Mouse (Mus musculus) layer of hippocampus, adult 8-10 months (tissue): Measurements from ENCODE around the gene A730071L15Rik. TPM values are rescaled to one million over a fixed set of nuclear protein-coding genes. Genes with fewer than 3 reads are reported as not detected.

Experiments used
- DNase-seq, 2 experiments: peaks; one replicate each; pipeline ENCODE4 v3.0.0; 2022; ENCODE audit warnings: low spot score in 2 of 2
- total RNA-seq, 4 experiments: library from RNA; stranded (reverse); gene quantifications; 2 replicates each; pipeline ENCODE4 v1.2.4; 2022

The A730071L15Rik gene
- under 1 TPM; 0.27 to 0.39 (median 0.29) TPM for total RNA-seq

DNA sequence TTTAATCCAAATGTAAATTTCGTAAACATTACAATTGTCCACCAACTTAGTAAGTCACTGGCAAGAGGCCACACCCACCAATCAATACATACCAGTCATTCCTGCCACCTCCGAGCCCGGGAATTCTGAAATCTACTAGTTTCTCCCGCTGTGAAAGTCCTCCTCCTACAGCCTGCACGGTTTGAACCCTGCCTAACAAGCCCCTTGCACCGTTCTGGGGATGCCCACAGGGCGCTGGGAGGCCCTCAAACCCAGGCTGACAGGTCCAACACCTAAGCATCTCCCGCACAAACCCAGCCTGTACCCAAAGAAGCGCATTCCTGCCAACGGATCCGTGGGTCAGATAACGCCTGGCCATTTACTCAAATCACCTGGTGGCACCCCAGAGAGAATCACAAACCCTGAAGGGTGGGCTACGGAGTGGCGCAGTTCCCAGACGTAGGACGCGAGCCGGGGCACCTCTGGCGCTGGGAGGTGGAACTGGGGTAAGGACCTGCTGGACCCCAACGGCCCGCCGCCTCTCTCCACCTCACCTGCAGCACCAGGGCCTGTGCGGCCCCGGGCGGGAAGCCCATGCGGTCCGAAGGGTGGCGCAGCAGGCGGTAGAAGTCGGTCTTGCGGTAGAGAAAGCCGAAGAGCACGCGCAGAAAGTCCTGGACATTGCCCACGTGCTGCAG, at the start of gene A730071L15Rik:
Gene A730071L15Rik (plus strand): TSS at position 620 of the 677 bp plus-strand sequence.
- no peak for DNase-seq

- DNase-seq, result no peak
These were observed 47.0 kb upstream of the A730071L15Rik start for GRCm38 (mm10) chr11:6152864-6153263.

DNA sequence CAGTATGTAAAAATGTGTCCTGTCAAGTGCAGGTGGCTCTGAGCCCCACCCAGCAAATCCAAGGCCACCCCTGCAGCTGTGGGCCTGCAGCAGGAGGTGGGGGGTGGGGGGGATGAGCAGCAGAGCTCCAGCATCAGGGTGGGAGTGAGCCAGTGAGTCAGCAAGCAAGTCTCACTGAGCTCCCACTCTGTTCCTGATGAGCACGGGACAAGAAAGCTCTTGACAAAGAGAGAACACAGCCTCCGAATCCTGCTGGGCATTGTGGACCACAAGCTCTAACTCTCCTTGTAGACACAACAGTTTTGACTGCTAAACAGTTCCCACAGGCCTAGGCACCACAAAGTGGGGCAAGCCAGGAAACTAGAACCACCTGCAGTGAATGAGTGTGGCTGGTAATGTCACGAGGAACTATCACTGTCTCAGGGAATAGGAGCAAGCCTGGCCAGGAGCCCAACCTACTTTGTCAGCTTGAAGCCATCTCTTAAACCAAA, 45.6 kb upstream of the A730071L15Rik start:
- no peak for DNase-seq

DNA sequence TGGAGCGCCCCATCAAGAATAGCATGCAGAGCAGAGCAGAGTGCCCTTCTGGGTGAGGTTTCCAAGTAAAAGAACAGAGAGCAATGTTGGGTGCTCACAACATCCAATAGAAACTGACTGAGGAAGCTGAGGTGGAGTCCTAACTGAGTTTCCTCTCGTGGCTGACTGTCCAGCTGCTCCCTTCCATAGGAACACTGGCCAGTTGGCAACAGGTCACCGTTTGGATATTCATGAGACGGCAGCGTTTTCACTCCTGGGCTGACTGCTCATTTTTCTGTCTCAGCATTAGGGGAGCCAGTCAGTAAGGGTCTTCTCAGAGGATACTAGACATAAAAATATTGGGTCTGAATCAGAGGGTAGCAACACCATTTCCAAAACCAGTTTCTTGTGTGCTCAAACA, 43.2 kb upstream of the A730071L15Rik start:
- DNase-seq, result no peak

DNA sequence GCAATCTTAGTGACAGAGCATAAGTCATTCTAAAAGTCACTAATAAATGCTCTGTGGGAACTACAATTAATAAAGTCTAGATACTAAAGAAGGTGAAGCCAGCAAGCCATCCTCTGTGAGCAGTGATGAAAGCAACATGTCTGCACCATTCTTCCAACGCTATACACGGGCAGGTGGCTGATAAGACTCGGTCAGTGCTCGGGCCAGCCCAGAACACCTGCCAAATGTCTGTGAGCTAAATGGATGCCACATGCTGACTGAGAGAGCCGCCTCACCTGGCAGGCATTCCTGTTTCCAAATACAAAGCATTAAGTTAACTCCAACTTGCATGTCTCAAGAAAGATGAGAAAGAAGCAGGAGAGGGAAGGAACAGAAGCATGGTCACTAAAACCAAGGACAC, 42.7 kb upstream of the A730071L15Rik start:
- no peak for DNase-seq

DNA sequence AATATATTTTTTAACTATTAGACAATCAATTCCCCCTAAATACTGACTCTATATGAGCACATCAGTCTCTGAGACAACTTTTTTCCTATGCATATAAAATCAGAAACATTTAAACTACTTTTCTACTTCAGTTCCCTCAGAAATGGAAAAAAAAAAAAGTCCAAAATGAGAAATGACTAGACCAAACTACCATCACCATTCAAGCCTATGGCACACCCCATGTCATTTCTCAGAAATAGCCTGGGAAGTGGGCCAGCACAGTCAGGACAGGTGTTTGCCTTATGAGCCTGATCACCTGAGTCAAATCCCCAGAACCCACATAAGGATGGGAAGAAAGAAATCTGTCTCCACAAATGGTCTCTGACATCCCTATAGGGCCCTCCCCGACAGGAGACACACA, 41.3 kb upstream of the A730071L15Rik start:
- DNase-seq, result no peak

DNA sequence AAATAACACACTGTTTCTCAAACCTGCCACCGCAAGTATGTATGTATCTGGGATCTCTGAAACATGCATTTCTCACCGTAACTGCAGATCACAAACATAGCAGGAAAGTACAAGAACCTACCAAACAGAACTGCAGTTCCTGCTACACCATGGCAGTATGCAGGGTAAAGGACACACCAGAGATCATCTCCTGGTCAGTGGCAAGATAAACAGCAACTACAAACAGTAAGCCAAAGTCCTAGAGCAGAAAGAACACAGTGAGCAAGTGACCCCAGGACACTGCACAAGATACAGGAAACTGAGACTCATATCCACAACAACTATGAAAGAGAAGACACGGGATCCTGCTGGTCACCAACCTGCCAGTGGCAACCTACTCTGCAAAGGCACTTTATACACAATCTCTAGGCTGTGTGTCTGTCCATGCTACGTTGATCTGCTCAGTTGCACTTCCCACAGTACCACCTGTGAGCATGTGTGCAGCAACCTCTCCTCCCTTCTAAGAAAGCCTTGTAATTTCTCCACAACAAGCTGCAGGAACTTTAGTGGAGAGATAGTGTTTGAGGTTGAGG, 40.0 kb upstream of the A730071L15Rik start:
- DNase-seq, result no peak

- no peak for DNase-seq
These were observed 39.1 kb upstream of the A730071L15Rik start for GRCm38 (mm10) chr11:6160663-6161271.

DNA sequence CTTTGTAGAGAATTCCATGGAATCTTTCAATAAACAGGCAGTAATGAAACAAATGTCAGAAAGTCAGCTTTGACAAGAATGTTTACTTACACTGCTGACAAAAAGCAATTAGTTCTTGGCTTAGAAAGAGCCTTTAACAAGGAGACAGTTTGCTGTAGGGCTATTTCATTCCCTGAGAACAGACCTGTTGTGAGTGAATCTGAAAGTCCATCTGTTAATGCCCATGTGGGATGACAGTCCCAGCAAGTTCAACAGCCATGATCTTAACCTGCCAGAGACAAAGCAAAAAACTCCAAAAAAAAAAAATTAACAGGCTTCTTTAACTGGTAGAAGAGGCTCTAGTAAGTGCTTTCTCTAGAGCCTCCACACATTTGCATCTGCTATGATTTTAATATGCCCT, 38.3 kb upstream of the A730071L15Rik start:
- no peak for DNase-seq

DNA sequence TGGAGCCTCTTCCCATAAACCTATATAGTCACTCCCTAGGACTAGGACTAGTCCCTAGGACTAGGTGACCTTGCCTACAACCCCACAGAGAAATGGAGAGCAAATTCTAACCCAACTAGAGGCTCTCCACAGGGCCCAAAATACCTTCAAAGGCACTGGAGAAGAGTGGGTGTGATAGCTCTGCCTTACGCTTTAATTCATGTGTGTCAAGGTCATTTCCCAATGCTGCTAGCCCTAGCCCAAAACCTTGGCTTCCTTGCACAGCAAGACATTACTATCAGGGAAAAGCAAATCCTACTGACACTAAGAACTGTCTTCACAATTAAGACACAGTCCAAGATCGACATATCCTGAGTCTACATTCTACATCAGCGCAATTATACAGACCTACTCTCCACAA, 36.8 kb upstream of the A730071L15Rik start:
- no peak for DNase-seq

DNA sequence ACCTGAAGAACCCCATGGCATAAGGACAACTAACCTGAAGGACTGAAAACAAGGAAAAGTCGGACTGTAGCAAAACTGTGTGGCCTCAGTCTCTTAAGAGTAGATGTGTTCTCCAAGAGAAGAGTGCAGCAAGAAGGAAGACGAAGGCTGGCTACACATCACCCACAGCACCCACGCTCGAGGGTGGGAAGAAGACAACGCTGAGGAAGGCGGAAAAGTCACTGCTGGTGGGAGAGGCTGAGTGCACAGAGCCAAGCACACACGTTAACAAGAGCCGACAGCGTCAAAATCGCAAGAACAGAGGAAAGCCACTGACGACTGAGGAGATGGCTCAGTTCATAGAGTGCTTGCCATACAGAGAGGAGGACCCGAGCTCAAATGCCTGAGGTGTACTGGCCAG, 36.1 kb upstream of the A730071L15Rik start:
- no peak for DNase-seq

- no peak for DNase-seq
These were observed 35.0 kb upstream of the A730071L15Rik start for GRCm38 (mm10) chr11:6164781-6165180.

DNA sequence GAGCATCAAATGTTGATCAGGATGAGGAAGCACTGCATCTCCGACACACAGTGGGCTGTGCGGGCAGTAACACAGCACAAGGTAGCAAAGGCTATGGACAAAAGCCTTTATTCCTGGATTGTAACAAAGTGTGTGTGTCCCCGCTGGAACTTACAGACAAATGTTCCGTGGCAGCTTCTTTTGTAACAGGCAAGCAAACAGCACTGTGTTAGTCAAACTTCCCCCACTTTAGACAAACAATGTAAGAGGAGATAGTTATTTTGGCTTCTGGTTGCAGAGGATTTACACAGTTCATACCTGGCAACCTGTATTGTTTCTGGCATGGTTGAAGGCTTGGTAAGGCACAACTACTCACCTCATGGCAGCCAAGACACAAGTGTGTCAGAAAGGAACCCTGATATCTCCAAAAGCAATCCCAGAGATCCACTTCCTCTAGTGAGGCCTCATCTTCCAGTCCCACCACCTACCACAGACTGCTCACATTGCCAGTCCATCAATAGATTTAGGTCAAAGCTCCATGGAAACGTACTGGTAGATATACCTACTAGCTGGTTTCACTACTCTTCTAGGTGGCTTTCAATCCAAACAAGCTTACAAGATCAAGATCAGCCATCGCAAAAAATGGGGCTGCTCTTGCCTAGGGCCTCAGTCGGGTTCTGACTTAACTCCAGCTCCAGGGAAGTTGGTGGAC, 34.3 kb upstream of the A730071L15Rik start:
- no peak for DNase-seq

DNA sequence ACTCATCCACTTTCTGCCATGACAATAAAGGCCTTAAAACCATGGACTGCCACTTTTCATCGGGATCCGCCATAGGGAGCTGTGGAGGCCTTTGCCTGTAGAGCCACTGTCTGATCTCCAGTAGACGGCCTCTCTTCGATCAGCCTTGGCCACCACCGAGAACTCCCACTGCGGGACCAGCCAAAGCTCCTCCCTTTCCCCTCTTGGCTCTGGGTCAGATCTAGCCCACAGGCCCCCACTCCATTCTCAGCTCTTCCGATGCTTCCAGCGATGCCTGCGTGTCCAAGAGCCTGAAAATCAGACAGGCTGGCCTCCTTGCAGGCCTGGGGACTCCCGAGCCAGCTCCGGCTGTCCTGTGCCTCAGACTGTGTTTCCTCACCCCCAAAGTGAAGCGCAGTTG, 33.5 kb upstream of the A730071L15Rik start:
- no peak for DNase-seq

- DNase-seq, result no peak
These were observed 30.7 kb upstream of the A730071L15Rik start for GRCm38 (mm10) chr11:6169041-6169663.

DNA sequence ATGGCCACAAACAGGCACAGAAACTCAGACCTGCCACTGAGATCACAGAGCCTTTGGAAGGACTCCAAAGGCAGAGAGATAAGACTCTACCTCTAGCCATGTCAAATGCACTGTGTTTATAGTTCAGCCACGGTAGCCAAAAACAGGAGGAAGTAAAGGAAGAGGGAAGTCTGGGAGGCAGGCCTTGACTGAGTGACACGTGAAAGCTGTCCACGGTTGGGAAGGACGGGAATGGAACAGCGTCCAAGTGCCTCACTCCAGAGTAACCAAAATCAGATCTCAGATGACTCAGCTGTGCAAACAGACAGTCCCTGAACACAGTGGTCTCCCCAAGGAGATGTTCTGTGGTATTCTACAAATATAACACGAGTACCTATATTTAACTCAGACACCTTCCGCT, 25.1 kb upstream of the A730071L15Rik start:
- no peak for DNase-seq

DNA sequence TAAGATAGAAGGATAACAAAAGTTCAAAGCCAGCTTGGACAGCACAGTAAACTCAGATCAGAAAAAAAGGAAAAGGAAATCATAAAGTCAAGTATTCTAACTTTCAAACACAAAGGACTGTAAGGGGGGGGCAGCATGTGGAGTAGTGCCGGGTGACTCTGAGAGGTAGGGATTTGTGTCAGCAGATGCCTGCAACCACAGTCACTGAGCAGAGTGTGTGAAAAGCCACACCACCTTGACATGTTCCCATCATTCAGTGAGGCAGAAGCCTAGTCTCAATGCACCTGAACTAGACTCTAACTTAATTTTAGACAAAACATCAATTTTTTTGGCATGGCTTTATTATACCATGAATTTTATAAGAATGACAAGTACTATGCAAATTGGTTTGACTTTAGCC, 24.3 kb upstream of the A730071L15Rik start:
- DNase-seq, result no peak

GRCm38 (mm10) chr11:6177781-6178420, 21.9 kb upstream of the A730071L15Rik start:
- DNase-seq, result no peak

DNA sequence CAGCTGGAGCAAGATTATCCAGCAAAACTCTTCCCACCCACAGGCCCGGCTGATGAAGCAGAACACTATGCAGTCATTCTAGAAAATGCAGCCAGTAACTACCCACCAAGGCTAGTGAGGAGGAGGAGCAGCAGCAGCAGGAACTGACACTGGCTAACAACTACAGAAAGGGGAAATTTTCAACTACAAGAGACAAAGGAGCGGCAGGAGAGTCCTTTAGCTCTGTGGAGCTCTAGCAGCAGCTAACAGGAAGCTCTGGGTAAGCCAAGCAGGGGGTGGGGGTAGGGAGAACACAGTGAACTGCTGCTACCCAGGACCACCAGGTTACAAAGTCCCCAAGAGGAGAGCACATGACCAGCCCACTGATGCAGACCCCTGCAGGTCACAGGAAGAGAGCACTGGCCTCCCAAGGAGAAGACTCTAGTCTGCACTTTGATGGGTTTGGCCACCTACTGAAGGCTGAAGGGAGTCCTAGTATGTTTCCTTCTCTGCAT, 21.1 kb upstream of the A730071L15Rik start:
- peak; percentile 37 to 42 for DNase-seq

GRCm38 (mm10) chr11:6179194-6179593, 20.6 kb upstream of the A730071L15Rik start:
- peak in 1 of 2 experiments; percentile 25 for DNase-seq

DNA sequence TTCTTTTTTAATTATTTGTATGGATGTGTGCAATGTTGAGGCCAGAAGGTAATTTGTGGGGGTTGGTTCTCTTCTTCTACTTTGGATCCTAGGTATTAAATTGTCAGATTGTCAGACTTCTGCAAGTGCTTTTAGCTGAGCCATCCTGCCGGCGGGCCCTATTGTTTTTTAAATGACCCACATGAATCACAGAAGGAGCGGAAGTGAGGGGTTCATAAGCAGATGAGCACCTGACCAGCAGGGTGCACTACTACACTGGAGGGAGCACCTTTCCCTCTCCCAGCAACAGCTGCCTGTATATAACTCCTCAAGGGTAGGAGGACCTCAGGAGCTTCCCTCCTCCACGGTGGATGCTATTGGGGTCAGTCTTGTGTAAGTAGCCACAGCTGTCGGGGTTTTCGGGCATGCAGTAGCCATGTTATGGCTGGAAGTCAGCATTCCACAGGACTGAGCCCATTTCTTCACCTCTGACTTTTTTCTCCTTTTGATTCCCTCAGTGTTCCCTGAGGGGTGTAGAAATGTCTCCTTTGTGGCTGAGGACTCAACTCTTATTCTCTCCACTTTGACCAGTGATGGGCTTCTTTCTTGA, 18.9 kb upstream of the A730071L15Rik start:
- no peak for DNase-seq
